Mouse (Mus musculus) layer of hippocampus, postnatal 36 days (tissue): ENCODE data around the gene Fam206a. TPM values are rescaled to one million over a fixed set of nuclear protein-coding genes. Genes with fewer than 3 reads are reported as not detected.

ENCODE experiments used
- DNase-seq, 2 experiments: peaks; one replicate each; pipeline ENCODE4 v3.0.0; 2022
- total RNA-seq, 2 experiments: library from RNA; stranded (reverse); gene quantifications; 2 replicates each; pipeline ENCODE4 v1.2.3; 2021

The Fam206a gene
- 10 to 100 TPM; 17.1 to 17.4 TPM for total RNA-seq

DNA sequence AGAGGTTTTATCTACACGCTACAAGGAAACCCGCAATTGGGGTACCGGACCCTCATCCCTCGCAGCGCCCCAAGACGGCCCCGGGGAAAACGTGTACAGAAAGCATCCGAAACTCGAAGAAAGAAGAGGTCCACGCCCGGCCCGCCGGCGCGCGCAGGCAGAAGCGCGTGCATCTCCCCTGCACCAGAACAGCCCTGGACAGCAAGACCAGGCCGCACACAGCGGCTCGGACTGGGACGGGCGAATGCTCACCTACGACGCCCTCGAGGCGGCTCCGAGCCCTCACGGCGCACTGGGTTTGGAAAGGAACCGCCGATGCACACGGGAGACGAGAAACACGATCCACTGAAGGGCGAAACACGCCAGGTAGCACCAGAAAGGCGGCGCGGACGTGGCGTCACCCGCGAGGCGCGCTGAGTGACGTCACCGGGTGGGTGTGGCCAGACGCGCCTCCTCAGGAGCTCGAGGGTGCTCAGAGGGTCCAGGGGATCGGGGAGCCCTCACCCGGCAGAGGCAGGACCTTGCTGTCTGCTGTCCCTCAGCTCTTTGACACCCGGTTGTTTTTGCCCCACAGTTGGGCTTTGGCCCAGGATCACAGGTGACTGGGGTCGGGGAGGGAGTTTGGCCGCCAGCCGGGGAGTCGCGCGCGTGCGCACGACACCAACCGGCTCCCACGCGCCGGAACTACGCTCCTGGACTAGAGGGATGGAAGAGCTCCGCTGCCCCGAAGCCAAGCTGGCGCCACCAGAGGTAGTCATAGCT, at the start of gene Fam206a, which contains the start of gene Elp1:
Gene Fam206a, plus strand, starts transcription at position 439 of the 762 bp plus-strand sequence.
Gene Elp1, minus strand, starts transcription at position 425 of the 762 bp plus-strand sequence.
- peak; percentile 97 to 98 for DNase-seq

DNA sequence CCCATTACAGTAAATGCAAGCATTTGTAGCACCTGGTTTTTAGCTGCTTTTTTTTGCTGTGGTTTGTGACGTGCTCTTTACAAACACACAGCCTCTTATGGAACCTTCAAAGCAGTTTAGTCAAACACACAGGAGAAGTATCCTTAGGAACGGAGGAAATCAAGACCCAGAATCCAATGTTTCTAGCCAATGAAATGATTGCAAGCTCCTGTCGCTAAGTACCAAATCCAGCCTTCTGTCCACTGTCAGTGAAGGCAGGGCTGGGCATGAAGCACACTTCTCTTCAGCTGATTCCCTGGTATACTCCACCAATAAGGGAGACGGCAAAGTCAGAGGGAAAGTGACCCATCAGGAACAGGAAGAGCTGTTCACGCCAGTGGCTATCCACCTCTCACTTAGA, 46.1 kb upstream of the Fam206a start:
- DNase-seq: no peak

DNA sequence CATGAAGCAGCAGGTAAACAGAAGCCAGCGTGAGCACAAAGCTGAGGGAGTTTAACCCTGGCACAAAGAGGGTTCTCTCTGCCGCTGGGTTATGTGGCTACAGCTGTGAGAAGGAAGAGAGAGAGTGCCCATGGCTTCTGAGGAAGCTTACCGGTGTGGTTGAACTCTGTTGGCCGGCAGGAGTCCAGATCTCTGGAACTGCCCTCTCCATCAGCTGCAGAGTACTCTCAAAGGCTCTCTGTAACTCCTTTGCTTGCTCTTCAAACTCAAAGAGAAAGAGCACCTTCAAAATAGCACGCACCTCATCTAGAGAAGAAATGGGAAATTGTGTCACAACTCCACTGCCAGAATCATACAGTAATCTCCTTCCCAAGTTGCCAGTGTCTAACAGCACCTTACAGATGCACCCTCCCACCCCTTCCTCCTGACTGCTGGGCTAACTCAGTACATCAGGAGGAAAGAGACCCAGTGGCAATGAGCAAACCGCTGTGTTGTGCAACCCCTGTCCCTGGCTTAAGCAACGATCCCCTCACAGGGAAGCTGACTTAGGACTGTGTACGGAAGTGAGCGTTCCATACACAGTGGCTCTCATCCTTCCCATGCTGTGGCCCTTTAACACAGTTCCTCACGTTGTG, 45.1 kb upstream of the Fam206a start:
- no peak for DNase-seq

DNA sequence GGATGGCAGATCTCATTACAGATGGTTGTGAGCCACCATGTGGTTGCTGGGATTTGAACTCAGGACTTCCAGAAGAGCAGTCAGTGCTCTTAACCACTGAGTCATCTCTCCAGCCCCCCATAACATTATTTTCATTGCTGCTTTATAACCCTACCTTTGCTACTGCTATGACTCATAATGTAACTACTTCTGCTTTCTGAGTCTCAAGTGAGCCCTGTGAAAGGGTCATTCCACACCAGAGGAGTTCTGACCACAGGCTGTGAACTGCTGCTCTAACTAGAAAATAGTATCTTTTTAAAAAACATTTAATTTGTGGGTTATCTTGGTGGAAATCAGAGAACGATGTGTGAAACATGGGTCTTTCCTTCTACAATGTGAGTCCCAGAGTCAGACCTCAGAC, 44.5 kb upstream of the Fam206a start:
- no peak for DNase-seq

GRCm38 (mm10) chr4:56767861-56768284, 34.3 kb upstream of the Fam206a start:
- no peak for DNase-seq

- DNase-seq: no peak
Observed at GRCm38 (mm10) chr4:56768913-56769312, 33.2 kb upstream of the Fam206a start.

GRCm38 (mm10) chr4:56771065-56771464, 31.1 kb upstream of the Fam206a start:
- no peak for DNase-seq

- DNase-seq: no peak
Observed at GRCm38 (mm10) chr4:56791373-56791772, 10.8 kb upstream of the Fam206a start.

GRCm38 (mm10) chr4:56802669-56803150, 565 bp downstream of the Fam206a start:
- no peak for DNase-seq

- no peak for DNase-seq
Observed at GRCm38 (mm10) chr4:56809050-56809449, 6.9 kb downstream of the Fam206a start.

DNA sequence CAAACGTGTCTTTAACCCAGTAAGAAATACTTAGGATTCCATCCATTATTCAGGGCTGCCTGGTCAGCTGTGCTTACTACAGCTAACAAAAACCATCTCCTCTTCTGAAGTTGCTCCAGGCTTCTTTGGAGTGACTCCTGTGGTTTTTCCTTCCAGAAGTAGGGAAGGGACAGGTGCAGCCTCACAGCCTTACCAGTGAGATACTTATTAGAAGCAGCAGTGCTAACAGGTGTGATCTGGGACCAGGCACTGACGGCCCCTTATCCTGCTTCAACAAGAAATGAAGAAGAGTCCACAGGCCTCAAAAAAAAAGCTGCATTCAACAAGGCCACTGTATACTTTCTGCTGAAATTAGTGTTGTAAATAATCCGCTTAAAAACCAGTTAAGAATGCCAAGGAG, 9.5 kb downstream of the Fam206a start:
- DNase-seq: no peak

DNA sequence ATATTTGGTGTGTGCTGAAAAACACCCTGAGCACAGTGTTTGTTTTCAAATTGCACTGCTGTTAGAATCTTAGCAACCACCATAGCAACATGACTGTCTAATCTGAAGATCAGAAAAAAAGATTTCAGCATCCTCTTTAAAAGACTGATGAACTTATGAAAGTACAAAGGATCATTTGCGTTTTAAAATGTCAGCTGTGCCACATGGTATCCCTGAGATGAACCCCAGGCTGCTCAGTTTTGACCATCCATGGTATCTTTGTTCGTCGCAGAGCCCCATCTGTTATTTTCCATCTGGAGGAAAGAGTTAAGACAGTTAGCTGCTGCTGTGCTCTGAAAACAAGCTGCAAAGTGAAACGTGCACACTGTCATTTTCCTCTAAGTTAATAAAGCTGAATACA, 10.0 kb downstream of the Fam206a start:
- no peak for DNase-seq

- no peak for DNase-seq
Observed at GRCm38 (mm10) chr4:56815131-56815530, 13.0 kb downstream of the Fam206a start.

DNA sequence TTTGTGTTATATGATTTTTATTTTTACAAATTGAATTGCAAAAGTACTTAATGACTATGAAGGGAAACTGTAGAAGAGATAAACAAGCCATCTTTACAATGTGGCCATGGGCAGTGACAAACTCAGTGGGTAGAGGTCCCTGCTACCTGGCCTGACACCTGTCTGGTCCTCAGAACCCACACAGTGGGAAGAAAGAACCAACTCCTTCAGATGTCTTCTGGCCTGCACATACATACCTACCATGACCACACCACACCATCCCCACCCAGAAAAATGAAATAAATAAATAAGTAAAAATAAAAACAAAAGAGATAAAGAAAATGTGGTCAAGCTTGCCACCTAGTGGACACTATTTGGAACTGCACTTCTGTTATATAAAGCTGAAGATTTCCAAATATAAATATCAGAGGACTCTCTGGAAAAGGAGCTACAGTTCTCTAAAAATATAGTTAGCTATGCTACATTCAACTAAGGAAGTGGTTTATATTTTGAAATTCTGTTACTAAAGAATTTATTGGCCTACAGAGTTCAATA, 17.9 kb downstream of the Fam206a start:
- no peak for DNase-seq

GRCm38 (mm10) chr4:56824231-56824630, 22.1 kb downstream of the Fam206a start:
- no peak for DNase-seq

DNA sequence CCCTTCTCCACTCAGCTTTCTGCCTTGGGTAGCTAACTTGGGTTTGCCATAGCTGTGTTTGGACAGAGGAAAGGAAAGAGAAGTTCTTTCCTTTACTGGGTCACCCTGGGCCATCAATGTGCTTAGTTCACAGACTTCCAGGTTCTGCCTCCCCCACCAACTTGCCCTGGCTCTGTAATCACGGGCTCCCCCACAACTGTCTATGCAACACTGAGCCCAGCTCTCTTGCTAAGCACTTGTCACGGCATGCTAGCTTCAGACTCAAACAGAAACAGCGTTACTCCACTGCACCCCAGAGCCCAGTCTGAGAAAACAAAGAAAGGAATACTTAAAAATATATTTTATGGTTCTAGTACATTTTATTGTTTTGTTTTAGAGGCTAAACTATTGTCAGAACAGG, 26.8 kb downstream of the Fam206a start:
- no peak for DNase-seq

- DNase-seq: peak; percentile 40 to 54
Observed at GRCm38 (mm10) chr4:56829511-56829921, 27.4 kb downstream of the Fam206a start.

DNA sequence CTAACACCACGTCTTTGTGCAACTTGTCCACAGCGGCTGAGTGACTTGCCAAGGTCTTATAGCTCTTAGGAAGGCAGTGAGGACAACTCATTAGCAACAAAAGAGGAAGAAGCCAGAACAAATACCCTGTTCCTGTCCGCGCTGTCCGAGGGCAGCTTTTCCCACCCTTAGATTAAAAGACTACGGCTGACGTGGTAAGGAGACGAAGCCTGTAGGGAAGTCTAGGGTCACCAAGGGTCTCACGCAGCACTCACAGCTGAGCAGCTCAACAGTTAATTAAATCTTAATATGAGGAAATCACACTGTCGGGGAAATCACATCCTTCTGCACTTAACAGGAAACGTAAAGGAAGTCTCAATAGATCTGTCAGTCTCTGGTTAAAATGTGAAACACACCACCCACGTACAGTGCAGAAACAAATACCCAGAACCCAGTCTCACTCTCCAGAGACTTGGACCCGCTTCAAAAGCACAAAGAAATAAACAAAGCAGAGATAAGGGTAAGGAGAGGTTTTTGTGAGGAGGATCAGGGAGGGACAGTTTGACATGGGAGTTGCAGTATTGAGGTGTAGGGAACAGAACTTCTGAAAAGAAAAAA, 29.0 kb downstream of the Fam206a start:
- DNase-seq: no peak

DNA sequence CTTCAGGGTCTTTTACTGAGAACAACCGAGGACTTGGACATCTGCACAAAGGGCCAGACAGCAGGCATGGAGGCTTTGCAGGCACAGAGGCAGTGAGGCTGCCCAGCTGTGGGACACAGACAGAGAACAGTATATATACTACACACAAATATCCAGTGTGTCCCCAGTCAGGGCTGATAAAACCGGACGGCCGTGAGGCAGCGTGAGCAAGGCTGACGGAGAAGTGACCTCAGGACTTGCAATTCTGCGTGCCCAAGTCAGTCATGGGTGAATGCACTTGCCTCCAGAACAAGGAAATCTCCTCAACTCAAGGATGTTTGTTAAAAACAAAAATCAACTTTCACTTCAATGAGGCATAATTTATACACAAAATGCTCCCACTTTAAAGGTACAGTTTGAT, 29.9 kb downstream of the Fam206a start:
- no peak for DNase-seq

DNA sequence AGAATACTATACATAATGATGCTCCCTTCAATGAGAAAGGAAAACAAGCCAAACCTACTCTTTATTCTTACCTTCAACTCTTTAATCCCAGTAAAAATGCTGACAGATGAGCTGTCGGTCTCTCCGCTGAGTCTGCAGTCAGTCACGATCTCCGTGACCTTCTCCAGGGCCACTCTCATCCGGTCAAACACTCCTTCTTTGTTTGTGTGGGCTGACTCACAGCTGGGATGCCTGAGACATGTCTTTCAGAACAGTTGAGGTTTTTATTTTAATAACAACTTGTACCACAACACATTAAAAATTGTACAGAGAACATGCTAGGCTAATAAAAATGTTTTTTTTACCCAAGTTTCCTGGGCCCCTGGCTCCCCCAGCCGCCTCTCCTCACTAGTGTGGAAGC, 35.5 kb downstream of the Fam206a start:
- DNase-seq: no peak

- no peak for DNase-seq
Observed at GRCm38 (mm10) chr4:56840297-56840696, 38.2 kb downstream of the Fam206a start.

DNA sequence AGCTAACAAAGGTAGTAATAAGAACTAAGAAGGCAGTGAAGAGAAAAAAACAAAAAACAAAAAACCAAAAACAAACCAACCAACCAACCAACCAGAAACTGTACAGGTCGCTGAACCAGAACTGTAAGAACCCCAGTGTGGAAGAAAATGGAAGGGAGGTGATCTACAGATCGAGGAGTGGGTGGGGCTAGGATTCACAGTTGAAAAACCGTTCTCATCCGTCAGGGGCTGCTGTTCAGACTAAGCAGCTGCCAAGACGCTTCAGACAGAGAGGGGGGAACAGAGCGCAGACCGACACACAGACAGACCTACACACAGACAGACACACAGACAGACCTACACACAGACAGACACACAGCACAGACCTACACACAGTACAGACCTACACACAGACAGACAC, 40.4 kb downstream of the Fam206a start:
- no peak for DNase-seq

DNA sequence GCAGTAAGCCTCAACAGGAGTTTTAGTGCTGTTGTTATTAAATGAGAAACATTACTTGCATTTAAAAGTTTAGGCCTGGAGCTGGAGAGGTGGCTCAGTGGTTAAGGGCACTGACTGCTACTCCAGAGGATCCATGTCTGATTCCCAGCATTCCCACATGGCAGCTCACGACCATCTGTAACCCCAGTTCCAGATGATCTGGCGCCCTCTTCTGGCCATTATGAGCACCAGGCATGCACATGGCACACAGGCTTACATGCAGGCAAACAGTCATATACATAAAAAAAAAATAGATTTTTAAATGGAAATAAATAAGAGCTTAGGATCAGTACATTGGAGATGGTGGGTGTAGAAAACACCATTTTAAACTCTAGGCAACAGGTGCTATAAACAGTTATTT, 41.8 kb downstream of the Fam206a start:
- no peak for DNase-seq
